Mouse (Mus musculus) retina, adult 2 months (tissue): ENCODE results near the gene Hmgcl.
A peak's percentile ranks its signal among the peaks of the same experiment; 100 is the strongest.

Experiments used
- DNase-seq: peaks from one replicate; pipeline ENCODE4 v3.0.0-alpha.2; 2012; ENCODE audit warnings: low read depth, low spot score

Hmgcl gene

DNA sequence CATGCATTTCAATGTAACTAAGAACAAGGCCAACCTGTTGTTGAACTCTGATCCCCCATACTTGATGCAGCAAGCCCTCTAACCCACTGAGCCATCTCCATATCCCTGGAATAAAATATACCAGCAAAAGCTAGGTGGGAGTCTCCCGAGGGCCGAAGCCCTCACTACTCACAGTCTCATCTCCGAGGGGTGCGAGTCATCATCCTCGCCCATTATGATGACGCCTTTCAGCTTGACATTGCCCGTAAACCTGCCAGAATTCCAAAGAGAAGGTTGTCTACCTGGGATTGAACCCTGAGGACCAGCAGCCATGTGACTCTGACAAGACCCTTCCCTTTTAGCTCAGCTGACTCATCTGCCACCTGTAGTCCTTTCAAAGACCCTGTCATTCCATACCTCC is 39.5 kb downstream of the Hmgcl start:
- no peak for DNase-seq

DNA sequence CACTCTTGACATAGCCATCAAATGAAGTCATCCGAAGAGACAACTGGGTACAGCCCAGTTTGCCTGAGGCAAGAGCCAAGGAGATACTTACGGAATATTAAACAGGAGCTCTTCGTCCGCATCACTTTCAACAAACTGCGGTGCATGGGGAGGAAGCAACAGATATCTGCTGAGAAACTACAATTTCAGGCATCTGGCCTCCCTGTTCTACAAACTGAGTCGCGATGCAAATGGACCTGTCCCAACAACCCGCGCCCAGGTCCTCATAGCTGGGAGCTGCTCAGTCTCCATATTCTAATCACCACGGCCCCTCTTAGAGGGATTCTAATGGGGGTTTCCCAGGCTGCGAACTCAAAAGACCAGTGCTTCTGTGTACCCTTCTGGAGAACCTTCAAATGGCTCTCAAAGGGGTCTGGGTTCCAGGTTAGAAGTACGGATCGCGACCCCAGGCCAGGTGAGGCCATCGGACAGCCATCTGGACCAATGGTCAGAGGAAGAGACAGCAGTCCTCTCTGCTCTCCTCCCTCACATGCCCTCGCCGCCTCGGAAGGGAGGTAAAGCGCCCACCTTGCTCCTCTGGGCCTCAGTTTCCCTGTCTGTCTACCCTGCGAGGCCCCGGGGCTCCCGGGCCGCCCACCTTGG is 40.2 kb downstream of the Hmgcl start:
- no peak for DNase-seq

DNA sequence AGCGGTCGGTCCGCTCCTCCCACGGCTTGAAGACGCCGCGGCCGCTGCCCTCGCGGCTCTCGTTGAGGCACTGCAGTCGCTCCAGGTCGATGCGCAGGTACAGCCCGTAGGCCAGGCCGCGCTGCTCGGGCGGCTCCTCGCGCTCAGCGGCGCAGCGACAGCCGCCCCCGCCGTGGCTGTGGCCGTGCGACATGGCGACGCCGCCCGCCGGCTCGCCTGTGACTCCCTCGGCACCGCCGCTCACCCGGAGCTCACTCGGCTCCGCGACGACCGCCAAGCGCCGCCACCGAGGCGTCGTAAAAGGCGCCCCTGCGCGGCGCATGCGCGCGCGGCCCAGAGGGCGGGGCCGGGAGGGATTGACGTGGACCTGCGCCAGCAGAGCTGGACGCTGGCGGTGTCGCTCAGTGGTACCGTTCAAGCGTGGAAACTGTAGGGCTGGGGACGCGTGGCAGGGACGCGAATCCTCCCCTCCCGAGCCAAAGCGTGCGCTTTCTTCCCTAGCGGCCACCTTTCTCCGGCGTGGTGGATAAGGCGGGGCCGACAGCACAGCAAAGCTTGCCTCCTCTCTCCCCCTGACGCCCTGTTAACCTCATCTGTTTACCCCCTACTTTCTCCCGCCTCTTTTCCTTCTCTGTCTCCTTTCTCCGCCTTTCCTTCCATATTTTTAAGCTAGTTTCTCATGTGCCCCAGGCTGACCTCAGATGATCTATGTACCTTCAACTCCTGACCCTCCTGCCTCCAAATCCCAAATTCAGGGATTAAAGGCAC is 40.9 kb downstream of the Hmgcl start, which contains the start of gene Pithd1:
Gene Pithd1 (minus strand): TSS at position 322 of the 768 bp plus-strand sequence.
- peak; percentile 86 for DNase-seq

DNA sequence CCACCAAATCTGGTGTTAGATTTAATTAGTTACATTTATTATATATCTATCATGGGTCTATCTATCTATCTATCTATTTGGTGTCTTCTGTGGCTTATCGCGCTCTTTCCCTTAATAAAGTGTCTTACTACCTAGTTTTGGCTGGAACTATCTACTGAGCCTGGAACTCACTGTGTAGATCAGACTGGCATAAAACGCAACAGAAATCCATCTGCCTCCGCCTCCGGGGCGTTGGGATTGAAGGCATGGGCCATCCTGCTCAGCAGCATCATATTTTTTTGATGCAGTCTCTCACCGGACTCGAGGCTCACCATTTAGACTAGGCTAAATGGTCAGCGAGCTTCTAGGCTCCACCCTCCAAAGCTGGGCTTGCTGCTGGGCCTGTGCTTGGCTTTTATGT is 41.5 kb downstream of the Hmgcl start:
- no peak for DNase-seq

DNA sequence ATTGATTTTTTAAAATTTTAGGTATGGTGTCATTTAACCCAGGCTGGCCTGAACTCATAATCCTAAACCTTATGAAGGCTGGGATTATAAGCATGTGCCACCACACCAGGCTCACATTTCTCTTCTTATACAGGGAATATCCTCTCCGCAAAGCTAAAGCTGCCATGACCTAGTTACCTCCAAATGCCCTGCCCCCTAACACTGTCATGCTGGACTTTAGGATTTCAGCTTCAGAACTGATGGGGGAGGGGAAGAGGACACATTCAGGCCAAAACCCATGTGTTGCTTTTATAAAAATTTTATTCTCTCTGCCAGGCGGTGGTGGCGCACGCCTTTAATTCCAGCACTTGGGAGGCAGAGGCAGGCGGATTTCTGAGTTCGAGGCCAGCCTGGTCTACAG is 47.7 kb downstream of the Hmgcl start:
- peak; percentile 69 for DNase-seq

GRCm38 (mm10) chr4:135995118-135995517 is 48.9 kb downstream of the Hmgcl start:
- DNase-seq = no peak

GRCm38 (mm10) chr4:136004107-136004675 is 57.9 kb downstream of the Hmgcl start:
- no peak for DNase-seq

- DNase-seq = no peak
Observed at GRCm38 (mm10) chr4:136004921-136005320, 58.7 kb downstream of the Hmgcl start.

DNA sequence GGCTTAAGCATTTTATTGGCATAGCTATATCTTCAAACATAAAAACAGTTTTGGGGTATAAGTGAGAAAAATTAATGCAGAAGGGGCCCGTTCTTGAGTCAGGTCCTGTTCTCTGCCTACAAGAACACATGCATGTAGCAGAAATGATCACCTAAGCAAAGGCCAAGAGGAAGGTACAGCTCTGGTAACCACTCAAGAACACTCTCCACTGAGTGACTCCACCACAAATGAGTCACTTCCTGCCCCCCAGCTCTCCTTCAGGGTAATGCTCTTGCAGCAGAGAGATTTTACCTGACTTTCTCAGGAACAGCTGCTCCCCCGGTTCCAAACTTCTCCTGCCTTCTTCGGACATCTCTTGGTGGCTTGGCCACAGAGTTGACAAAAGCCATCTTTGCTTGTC is 60.6 kb downstream of the Hmgcl start:
- no peak for DNase-seq

- no peak for DNase-seq
Observed at GRCm38 (mm10) chr4:136008782-136009447, 62.7 kb downstream of the Hmgcl start.

DNA sequence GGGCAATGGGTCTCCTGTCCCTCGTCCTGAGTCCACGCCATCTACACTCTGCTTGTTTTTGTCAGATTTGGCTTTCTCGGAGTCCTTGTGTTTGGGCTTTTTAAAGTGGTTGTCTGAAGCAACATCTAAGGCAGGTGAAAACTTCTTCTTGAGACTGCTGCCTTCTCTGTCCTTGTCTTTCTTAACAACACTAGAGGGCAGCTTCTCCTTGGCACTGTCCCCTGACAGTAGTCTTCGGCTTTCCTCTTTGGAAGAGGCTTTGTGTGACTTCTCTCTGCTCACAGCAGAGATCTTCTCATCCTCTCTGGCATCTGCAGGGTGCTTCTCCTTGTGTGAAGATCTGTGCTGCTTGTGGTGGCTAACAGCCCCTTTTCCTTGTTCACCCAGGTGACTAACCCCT is 64.3 kb downstream of the Hmgcl start:
- no peak for DNase-seq
